Mouse (Mus musculus) limb, embryonic 14.5 days (tissue): ENCODE measurements around the gene Olfr985. TPM values are rescaled to one million over a fixed set of nuclear protein-coding genes. Genes with fewer than 3 reads are reported as not detected.

Experiments
- ATAC-seq: fragments of 200-750 bp; cut with Nextera tagmentation; 2 replicates; pipeline ENCODE4 v1.8.0; 2017; ENCODE audit warnings: low read depth, moderate number of reproducible peaks, moderate TSS enrichment; ENCODE audit not compliant: low FRiP score
- DNase-seq: peaks from one replicate; pipeline ENCODE4 v3.0.0-alpha.2; 2015; ENCODE audit warnings: low spot score
- H3K27ac ChIP-seq: fragments of 300-500 bp; sonication (generic); replicated peaks from 2 replicates; pipeline ENCODE4 v1.5.1; 2014; ENCODE audit warnings: low read depth, mild to moderate bottlenecking, low read length, moderate library complexity, mixed read lengths
- H3K27me3 ChIP-seq: fragments of 300-500 bp; sonication (generic); 2 replicates; pipeline ENCODE4 v1.6.1; 2014; ENCODE audit warnings: low read length, mixed read lengths; ENCODE audit not compliant: control insufficient read depth, insufficient read depth
- H3K36me3 ChIP-seq: fragments of 300-500 bp; sonication (generic); 2 replicates; pipeline ENCODE4 v1.6.1; 2014; ENCODE audit warnings: mild to moderate bottlenecking, low read length, moderate library complexity, mixed read lengths; ENCODE audit not compliant: control insufficient read depth, insufficient read depth
- H3K4me1 ChIP-seq: fragments of 300-500 bp; sonication (generic); 2 replicates; pipeline ENCODE4 v1.6.1; 2014; ENCODE audit warnings: antibody characterized with exemption, low read length, mixed read lengths; ENCODE audit not compliant: control insufficient read depth, insufficient read depth
- H3K4me2 ChIP-seq: fragments of 300-500 bp; sonication (generic); replicated peaks from 2 replicates; pipeline ENCODE4 v1.6.1; 2014; ENCODE audit warnings: low read depth, mild to moderate bottlenecking, low read length, moderate library complexity; ENCODE audit not compliant: severe bottlenecking
- H3K4me3 ChIP-seq: fragments of 300-500 bp; sonication (generic); replicated peaks from 2 replicates; pipeline ENCODE4 v1.5.1; 2014; ENCODE audit warnings: low read length
- H3K9ac ChIP-seq: fragments of 300-500 bp; sonication (generic); 2 replicates; pipeline ENCODE4 v1.6.1; 2014; ENCODE audit warnings: mild to moderate bottlenecking, low read depth, low read length, moderate library complexity; ENCODE audit not compliant: severe bottlenecking
- H3K9me3 ChIP-seq: fragments of 300-500 bp; sonication (generic); 2 replicates; pipeline ENCODE4 v1.6.1; 2016; ENCODE audit warnings: low read length; ENCODE audit not compliant: control insufficient read depth
- POLR2A ChIP-seq: fragments of 200-500 bp; IDR thresholded peaks from 2 replicates; pipeline ENCODE4 v1.8.0; 2012; ENCODE audit warnings: inconsistent platforms, mild to moderate bottlenecking, moderate library complexity, borderline replicate concordance; ENCODE audit not compliant: insufficient read depth, insufficient read length; ENCODE audit errors: extremely low read depth
- WGBS: fragments of 180-500 bp; shearing (Covaris S2); extraction: QIAGEN DNeasy Blood & Tissue Kit; methylation state at CpG from one replicate; pipeline ENCODE4 v1.1.7; 2014; 5-methylcytosine and 5-hydroxymethylcytosine counted together
- polyA plus RNA-seq, 2 experiments: library from polyadenylated mRNA; depleted of rRNA in 1 of 2; stranded (reverse) in 1 of 2; unstranded in 1 of 2; fragments of >200 nt; fragmentation: Nextera tagmentation in 1 of 2; extraction: Ambion mirVana in 1 of 2; gene quantifications; 2 replicates each; pipeline versions ENCODE4 v1.2.1 to v1.2.3; 2012 to 2014

The Olfr985 gene
- polyA plus RNA-seq, 2 experiments, result not detected

GRCm38 (mm10) chr9:40094769-40095168 lies 35.2 kb downstream of the Olfr985 start:
- no peak overlapping the region for H3K27ac ChIP-seq
- no peak overlapping the region for H3K9ac ChIP-seq
- no peaks in the 10 kb centered on the region for H3K36me3 ChIP-seq
- WGBS, result 62% methylated on average over 3 of the region's 3 CpGs
- H3K4me2 ChIP-seq, result no peak overlapping the region
- no peaks in the 10 kb centered on the region for H3K9me3 ChIP-seq
- ATAC-seq, result no peak
- TF ChIP-seq POLR2A, result no peak
- no peak overlapping the region for H3K4me3 ChIP-seq
- H3K27me3 ChIP-seq, result no peaks in the 10 kb centered on the region
- no peaks in the 10 kb centered on the region for H3K4me1 ChIP-seq
- DNase-seq, result no peak

GRCm38 (mm10) chr9:40093495-40093894 lies 36.5 kb downstream of the Olfr985 start, which contains the start of gene Olfr983:
TSS of gene Olfr983 (minus strand) at chr9:40093595.
- Histone ChIP-seq H3K36me3 (no peaks in the 10 kb centered on the region), H3K9ac (no peak within 1 kb of the TSS), H3K27me3 (no peaks in the 10 kb centered on the region), H3K4me2 (no peak within 1 kb of the TSS), H3K27ac (no peak within 1 kb of the TSS), H3K9me3 (no peaks in the 10 kb centered on the region), H3K4me1 (no peaks in the 10 kb centered on the region), H3K4me3 (no peak within 1 kb of the TSS)
- no peak for DNase-seq
- WGBS, result 73% methylated on average over 2 of the region's 2 CpGs
- TF ChIP-seq POLR2A, result no peak
- no peak for ATAC-seq

Other genes starting within 250 kb of the Olfr985 start
- not detected in 2 replicates for gene Olfr229, start 222.8 kb downstream of the Olfr985 start, polyA plus RNA-seq (2012; rRNA removed)
- not detected in 2 replicates for gene Olfr229, start 222.8 kb downstream of the Olfr985 start, polyA plus RNA-seq (2014; fragmentation: Nextera tagmentation; extraction: Ambion mirVana)
- gene Olfr974, start 192.7 kb downstream of the Olfr985 start, polyA plus RNA-seq (2012; rRNA removed), result not detected in 2 replicates
- not detected in 2 replicates for gene Olfr974, start 192.7 kb downstream of the Olfr985 start, polyA plus RNA-seq (2014; fragmentation: Nextera tagmentation; extraction: Ambion mirVana)
- gene Olfr975, start 178.1 kb downstream of the Olfr985 start, polyA plus RNA-seq (2012; rRNA removed), result 0.05 TPM in 1 of 2 replicates, not detected in the other
- not detected in 2 replicates for gene Olfr975, start 178.1 kb downstream of the Olfr985 start, polyA plus RNA-seq (2014; fragmentation: Nextera tagmentation; extraction: Ambion mirVana)
- gene Olfr976, start 169.1 kb downstream of the Olfr985 start, polyA plus RNA-seq (2012; rRNA removed), result not detected in 2 replicates
- gene Olfr976, start 169.1 kb downstream of the Olfr985 start, polyA plus RNA-seq (2014; fragmentation: Nextera tagmentation; extraction: Ambion mirVana), result not detected in 2 replicates
- gene Olfr978, start 138.1 kb downstream of the Olfr985 start, polyA plus RNA-seq (2012; rRNA removed), result not detected in 2 replicates
- gene Olfr978, start 138.1 kb downstream of the Olfr985 start, polyA plus RNA-seq (2014; fragmentation: Nextera tagmentation; extraction: Ambion mirVana), result not detected in 2 replicates
- 0.15 TPM in 1 of 2 replicates, not detected in the other for gene Olfr979, start 126.7 kb downstream of the Olfr985 start, polyA plus RNA-seq (2012; rRNA removed)
- gene Olfr979, start 126.7 kb downstream of the Olfr985 start, polyA plus RNA-seq (2014; fragmentation: Nextera tagmentation; extraction: Ambion mirVana), result not detected in 2 replicates
- gene Olfr980, start 120.6 kb downstream of the Olfr985 start, polyA plus RNA-seq (2012; rRNA removed), result not detected in 2 replicates
- not detected in 2 replicates for gene Olfr980, start 120.6 kb downstream of the Olfr985 start, polyA plus RNA-seq (2014; fragmentation: Nextera tagmentation; extraction: Ambion mirVana)
- not detected in 2 replicates for gene Olfr981, start 108.7 kb downstream of the Olfr985 start, polyA plus RNA-seq (2012; rRNA removed)
- gene Olfr981, start 108.7 kb downstream of the Olfr985 start, polyA plus RNA-seq (2014; fragmentation: Nextera tagmentation; extraction: Ambion mirVana), result not detected in 2 replicates
- not detected in 2 replicates for gene Olfr982, start 56.4 kb downstream of the Olfr985 start, polyA plus RNA-seq (2012; rRNA removed)
- gene Olfr982, start 56.4 kb downstream of the Olfr985 start, polyA plus RNA-seq (2014; fragmentation: Nextera tagmentation; extraction: Ambion mirVana), result not detected in 2 replicates
- gene Olfr983, start 36.6 kb downstream of the Olfr985 start, polyA plus RNA-seq (2012; rRNA removed), result not detected in 2 replicates
- gene Olfr983, start 36.6 kb downstream of the Olfr985 start, polyA plus RNA-seq (2014; fragmentation: Nextera tagmentation; extraction: Ambion mirVana), result not detected in 2 replicates
- gene Olfr984, start 16.0 kb downstream of the Olfr985 start, polyA plus RNA-seq (2012; rRNA removed), result not detected in 2 replicates
- gene Olfr984, start 16.0 kb downstream of the Olfr985 start, polyA plus RNA-seq (2014; fragmentation: Nextera tagmentation; extraction: Ambion mirVana), result not detected in 2 replicates
- gene Tmem225, start 17.9 kb upstream of the Olfr985 start, polyA plus RNA-seq (2012; rRNA removed), result not detected in 2 replicates
- gene Tmem225, start 17.9 kb upstream of the Olfr985 start, polyA plus RNA-seq (2014; fragmentation: Nextera tagmentation; extraction: Ambion mirVana), result not detected in 2 replicates
- gene Olfr986, start 50.7 kb upstream of the Olfr985 start, polyA plus RNA-seq (2012; rRNA removed), result not detected in 2 replicates
- gene Olfr986, start 50.7 kb upstream of the Olfr985 start, polyA plus RNA-seq (2014; fragmentation: Nextera tagmentation; extraction: Ambion mirVana), result not detected in 2 replicates
- gene Zfp202, start 62.1 kb upstream of the Olfr985 start, polyA plus RNA-seq (2012; rRNA removed), result 5.6 and 6.3 TPM in 2 replicates
- 6.3 and 6.7 TPM in 2 replicates for gene Zfp202, start 62.1 kb upstream of the Olfr985 start, polyA plus RNA-seq (2014; fragmentation: Nextera tagmentation; extraction: Ambion mirVana)
- 11.6 and 14.6 TPM in 2 replicates for gene Scn3b, start 139.0 kb upstream of the Olfr985 start, polyA plus RNA-seq (2012; rRNA removed)
- 9.3 and 15.8 TPM in 2 replicates for gene Scn3b, start 139.0 kb upstream of the Olfr985 start, polyA plus RNA-seq (2014; fragmentation: Nextera tagmentation; extraction: Ambion mirVana)